Mouse (Mus musculus): ENCODE data around the gene Vmn1r25. TPM values are rescaled to one million over a fixed set of nuclear protein-coding genes. Genes with fewer than 3 reads are reported as not detected.
"Not testable (repeated sequence)": the region's sequence is repeated elsewhere in the genome, so short reads cannot be mapped to it uniquely, and the experiment has no call there.

Vmn1r25 gene
- not detected for total RNA-seq (2021)
- long read RNA-seq, experiment 1, result 0 reads
- long read RNA-seq, experiment 2, result 0 reads

DNA sequence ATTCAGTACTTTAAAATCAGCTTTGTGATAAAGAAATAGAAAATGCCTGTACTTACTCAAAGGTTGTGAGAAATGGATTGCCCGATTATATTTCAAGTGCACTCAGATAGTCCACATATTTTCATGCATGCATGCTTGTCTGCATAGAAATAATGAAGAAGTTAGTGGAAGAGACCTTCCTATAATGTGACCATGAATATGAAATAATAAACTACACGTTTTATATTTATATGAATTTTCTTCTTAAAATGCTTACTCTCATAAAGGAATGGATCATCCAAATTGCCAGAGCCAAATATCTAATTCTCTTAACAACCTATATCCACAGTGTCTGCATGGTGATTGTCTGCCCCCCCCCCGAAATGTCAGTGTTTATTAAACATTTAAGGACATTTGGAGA lies at the start of gene Vmn1r25:
Gene Vmn1r25 (minus strand): TSS at position 101 of the 400 bp plus-strand sequence.
- no peak for DNase-seq (ENCODE audit: low spot score)

DNA sequence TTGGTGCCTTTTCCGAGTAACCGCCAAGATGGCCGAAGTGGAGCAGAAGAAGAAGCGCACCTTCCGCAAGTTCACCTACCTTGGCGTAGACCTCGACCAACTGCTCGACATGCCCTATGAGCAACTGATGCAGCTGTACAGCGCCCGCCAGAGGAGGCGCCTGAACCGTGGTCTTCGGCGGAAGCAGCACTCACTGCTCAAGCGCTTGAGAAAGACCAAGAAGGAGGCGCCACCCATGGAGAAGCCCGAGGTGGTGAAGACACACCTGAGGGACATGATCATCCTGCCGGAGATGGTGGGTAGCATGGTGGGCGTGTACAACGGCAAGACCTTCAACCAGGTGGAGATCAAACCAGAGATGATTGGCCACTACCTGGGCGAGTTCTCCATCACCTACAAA lies 36.9 kb upstream of the Vmn1r25 start:
- not testable (repeated sequence) for DNase-seq (ENCODE audit: low spot score)

DNA sequence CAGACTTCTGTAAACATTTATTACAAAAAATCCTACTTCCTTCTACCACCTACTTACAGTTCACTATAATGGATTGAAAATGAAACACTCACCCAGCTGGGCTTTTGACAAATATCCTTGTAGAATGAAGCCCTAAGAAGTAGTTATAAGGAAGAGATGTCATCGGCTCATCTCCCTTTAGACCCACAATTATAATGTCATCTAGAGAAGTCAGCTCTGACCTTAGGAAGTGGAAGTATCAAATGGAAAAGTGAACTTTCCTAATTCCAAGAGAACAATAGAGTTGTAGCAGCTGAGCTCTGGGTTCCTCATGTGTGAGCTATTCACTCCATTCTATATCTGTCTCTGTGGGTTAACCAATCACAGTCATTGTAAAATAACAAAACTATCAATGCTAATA lies 34.4 kb upstream of the Vmn1r25 start, which contains the start of gene Vmn1r26:
Gene Vmn1r26 (minus strand): TSS at position 101 of the 400 bp plus-strand sequence.
- DNase-seq (ENCODE audit: low spot score), result no peak

DNA sequence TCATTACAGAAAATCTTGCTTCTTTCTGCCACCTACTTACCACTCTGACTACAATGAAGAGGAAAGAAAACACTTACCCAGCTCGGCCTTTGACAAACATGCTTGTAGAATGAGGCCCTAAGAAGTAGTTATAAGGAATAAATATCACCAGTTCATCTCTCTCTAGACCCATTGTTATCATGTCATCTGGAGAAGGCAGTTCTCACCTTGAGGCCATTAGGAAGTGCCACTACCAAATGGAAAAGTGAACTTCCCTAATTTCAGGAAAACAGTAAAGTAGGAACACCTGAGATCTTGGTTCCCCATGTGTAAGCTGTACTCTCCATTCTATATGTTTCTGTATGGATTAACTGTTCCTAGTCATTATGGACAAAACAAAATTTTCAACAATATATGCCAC lies 19.2 kb downstream of the Vmn1r25 start, which contains the start of gene Vmn1r24:
Gene Vmn1r24 (minus strand): TSS at position 101 of the 400 bp plus-strand sequence.
- DNase-seq (ENCODE audit: low spot score), result not testable (repeated sequence)

Other genes with a start within 250 kb of the Vmn1r25 start
- gene Vopp1, start 155.7 kb downstream of the Vmn1r25 start, total RNA-seq (2021), result 1 to 10 TPM; 4.5 to 4.7 TPM
- not detected for gene Vmn1r21, start 130.5 kb downstream of the Vmn1r25 start, total RNA-seq (2021)
- not detected for gene Vmn1r22, start 72.8 kb downstream of the Vmn1r25 start, total RNA-seq (2021)
- gene Vmn1r23, start 54.0 kb downstream of the Vmn1r25 start, total RNA-seq (2021), result not detected
- not detected for gene Vmn1r24, start 19.3 kb downstream of the Vmn1r25 start, total RNA-seq (2021)
- not detected for gene Vmn1r26, start 34.3 kb upstream of the Vmn1r25 start, total RNA-seq (2021)
- gene Vmn1r27, start 238.0 kb upstream of the Vmn1r25 start, total RNA-seq (2021), result not detected